Mouse (Mus musculus): ENCODE data around the gene Cntfr.

DNA sequence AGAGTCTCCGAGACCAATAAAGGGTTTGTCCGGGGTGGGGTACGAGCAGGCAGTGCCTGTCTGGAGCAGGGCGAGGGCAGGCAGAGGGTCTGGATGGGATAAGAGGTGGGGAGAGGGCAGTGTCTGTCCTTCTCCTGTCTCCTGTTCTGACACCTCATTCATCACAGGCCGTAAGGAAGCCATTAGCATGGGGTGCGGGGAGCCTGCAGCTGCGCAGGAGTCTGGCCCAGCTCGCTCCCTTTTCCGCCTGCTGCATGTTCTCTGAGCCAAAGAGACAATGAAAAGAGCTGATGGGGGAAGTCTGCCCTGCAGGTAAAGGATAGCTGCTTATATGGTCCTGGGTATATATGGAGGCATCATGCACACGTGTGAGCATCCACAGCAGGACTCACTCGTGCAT, 34.2 kb downstream of the Cntfr start:
- TF ChIP-seq CTCF (IDR thresholded peaks at IDR 0.05; ENCODE audit: insufficient read depth, low read depth, low read length), result no peak
- no peak for TF ChIP-seq POLR2A (IDR thresholded peaks at IDR 0.05; ENCODE audit: insufficient read depth, low read depth, low read length)
